Mouse (Mus musculus): Measurements from ENCODE around the gene Rheb. TPM values are rescaled to one million over a fixed set of nuclear protein-coding genes. Genes with fewer than 3 reads are reported as not detected.
"Not testable (repeated sequence)": the region's sequence is repeated elsewhere in the genome, so short reads cannot be mapped to it uniquely, and the experiment has no call there.

Rheb gene
- polyA plus RNA-seq, 1 experiment from 2014 or later, result 200 TPM

GRCm38 (mm10) chr5:24827173-24827572, 15.3 kb downstream of the Rheb start:
- WGBS, result 94% methylated on average over 2 of the region's 2 CpGs
- DNase-seq (ENCODE audit: low spot score) (no peak), ATAC-seq (ENCODE audit: insufficient number of reproducible peaks, low FRiP score, low TSS enrichment, low read depth) (no peak)
- no peak overlapping the region for H3K27ac ChIP-seq (replicated peaks; ENCODE audit: low read depth, low read length)
- no peaks in the 10 kb centered on the region for H3K36me3 ChIP-seq (ENCODE audit: control insufficient read depth, insufficient read depth, low read length)
- no peaks in the 10 kb centered on the region for H3K4me1 ChIP-seq (ENCODE audit: control insufficient read depth, insufficient read depth, low read length)
- no peak overlapping the region for H3K9ac ChIP-seq (ENCODE audit: low read length)
- no peaks in the 10 kb centered on the region for H3K9me3 ChIP-seq (ENCODE audit: control insufficient read depth, low read length)
- H3K4me2 ChIP-seq (ENCODE audit: low read depth, severe bottlenecking), result no peak overlapping the region
- no peak overlapping the region for H3K4me3 ChIP-seq (ENCODE audit: low read depth, low read length)
- no peaks in the 10 kb centered on the region for H3K27me3 ChIP-seq (ENCODE audit: control insufficient read depth, insufficient read depth, low read length)

- DNase-seq (ENCODE audit: low spot score) (no peak), ATAC-seq (ENCODE audit: insufficient number of reproducible peaks, low FRiP score, low TSS enrichment, low read depth) (no peak)
- Histone ChIP-seq H3K4me2 (ENCODE audit: low read depth, severe bottlenecking) (no peak overlapping the region), H3K9me3 (ENCODE audit: control insufficient read depth, low read length) (no peaks in the 10 kb centered on the region), H3K27ac (replicated peaks; ENCODE audit: low read depth, low read length) (no peak overlapping the region), H3K4me3 (ENCODE audit: low read depth, low read length) (no peak overlapping the region), H3K4me1 (ENCODE audit: control insufficient read depth, insufficient read depth, low read length) (no peaks in the 10 kb centered on the region), H3K36me3 (ENCODE audit: control insufficient read depth, insufficient read depth, low read length) (no peaks in the 10 kb centered on the region), H3K27me3 (ENCODE audit: control insufficient read depth, insufficient read depth, low read length) (no peaks in the 10 kb centered on the region), H3K9ac (ENCODE audit: low read length) (no peak overlapping the region)
- 87% methylated on average over 9 of the region's 9 CpGs for WGBS
These were observed 16.2 kb downstream of the Rheb start for GRCm38 (mm10) chr5:24826056-24826770.

DNA sequence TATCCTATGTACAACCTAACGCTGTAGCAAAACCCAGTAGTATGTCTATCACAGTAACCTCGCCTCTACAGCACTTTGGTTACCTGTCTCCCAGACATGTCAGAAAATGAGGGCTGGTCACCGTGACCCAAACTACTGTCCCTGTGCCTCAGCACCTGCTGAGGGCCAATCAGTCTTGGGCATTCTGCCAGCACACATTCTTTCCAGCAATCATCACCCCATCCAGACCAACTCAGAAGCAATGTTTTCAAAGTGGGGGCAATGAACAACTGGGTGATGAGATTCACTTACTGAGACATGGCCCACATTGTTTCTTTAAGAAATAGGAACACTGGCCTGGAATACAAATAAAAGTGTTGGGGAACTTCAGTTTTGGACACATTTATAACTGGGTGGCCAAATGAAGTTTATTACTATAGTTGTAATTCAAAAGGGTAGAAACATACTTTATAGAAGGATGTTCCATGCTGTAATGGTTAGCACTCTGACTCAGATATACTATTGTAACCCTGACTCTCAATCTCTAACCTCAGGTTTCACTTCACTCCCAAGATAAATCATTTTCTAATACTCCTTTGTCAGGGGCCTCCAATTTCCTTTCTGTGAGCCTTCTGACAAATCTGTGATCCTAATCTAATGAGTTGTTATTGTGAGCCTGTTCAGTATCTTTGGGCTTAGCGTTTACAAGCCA, 16.9 kb downstream of the Rheb start:
- H3K4me2 ChIP-seq (ENCODE audit: low read depth, severe bottlenecking), result no peak overlapping the region
- ATAC-seq (ENCODE audit: insufficient number of reproducible peaks, low FRiP score, low TSS enrichment, low read depth) (no peak), DNase-seq (ENCODE audit: low spot score) (no peak)
- H3K27me3 ChIP-seq (ENCODE audit: control insufficient read depth, insufficient read depth, low read length), result no peaks in the 10 kb centered on the region
- H3K4me3 ChIP-seq (ENCODE audit: low read depth, low read length), result no peak overlapping the region
- H3K36me3 ChIP-seq (ENCODE audit: control insufficient read depth, insufficient read depth, low read length), result no peaks in the 10 kb centered on the region
- H3K9me3 ChIP-seq (ENCODE audit: control insufficient read depth, low read length), result no peaks in the 10 kb centered on the region
- no peaks in the 10 kb centered on the region for H3K4me1 ChIP-seq (ENCODE audit: control insufficient read depth, insufficient read depth, low read length)
- H3K9ac ChIP-seq (ENCODE audit: low read length), result no peak overlapping the region
- WGBS, result 90% methylated on average over 4 of the region's 4 CpGs
- no peak overlapping the region for H3K27ac ChIP-seq (replicated peaks; ENCODE audit: low read depth, low read length)

- Histone ChIP-seq H3K4me2 (ENCODE audit: low read depth, severe bottlenecking) (no peak overlapping the region), H3K4me3 (ENCODE audit: low read depth, low read length) (no peak overlapping the region), H3K4me1 (ENCODE audit: control insufficient read depth, insufficient read depth, low read length) (no peaks in the 10 kb centered on the region), H3K9ac (ENCODE audit: low read length) (no peak overlapping the region), H3K27me3 (ENCODE audit: control insufficient read depth, insufficient read depth, low read length) (no peaks in the 10 kb centered on the region), H3K9me3 (ENCODE audit: control insufficient read depth, low read length) (no peaks in the 10 kb centered on the region), H3K36me3 (ENCODE audit: control insufficient read depth, insufficient read depth, low read length) (no peaks in the 10 kb centered on the region), H3K27ac (replicated peaks; ENCODE audit: low read depth, low read length) (no peak overlapping the region)
- DNase-seq (ENCODE audit: low spot score) (no peak), ATAC-seq (ENCODE audit: insufficient number of reproducible peaks, low FRiP score, low TSS enrichment, low read depth) (no peak)
- WGBS, result 80% methylated on average over 6 of the region's 6 CpGs
These were observed 18.5 kb downstream of the Rheb start for GRCm38 (mm10) chr5:24823864-24824405.

GRCm38 (mm10) chr5:24822781-24823180, 19.6 kb downstream of the Rheb start:
- DNase-seq (ENCODE audit: low spot score) (no peak), ATAC-seq (ENCODE audit: insufficient number of reproducible peaks, low FRiP score, low TSS enrichment, low read depth) (no peak)
- no peaks in the 10 kb centered on the region for H3K36me3 ChIP-seq (ENCODE audit: control insufficient read depth, insufficient read depth, low read length)
- H3K27me3 ChIP-seq (ENCODE audit: control insufficient read depth, insufficient read depth, low read length), result no peaks in the 10 kb centered on the region
- H3K4me1 ChIP-seq (ENCODE audit: control insufficient read depth, insufficient read depth, low read length), result no peaks in the 10 kb centered on the region
- no peak overlapping the region for H3K4me2 ChIP-seq (ENCODE audit: low read depth, severe bottlenecking)
- WGBS, result 69% methylated on average over 3 of the region's 3 CpGs
- H3K9me3 ChIP-seq (ENCODE audit: control insufficient read depth, low read length), result no peaks in the 10 kb centered on the region
- H3K4me3 ChIP-seq (ENCODE audit: low read depth, low read length), result no peak overlapping the region
- H3K9ac ChIP-seq (ENCODE audit: low read length), result no peak overlapping the region
- no peak overlapping the region for H3K27ac ChIP-seq (replicated peaks; ENCODE audit: low read depth, low read length)

DNA sequence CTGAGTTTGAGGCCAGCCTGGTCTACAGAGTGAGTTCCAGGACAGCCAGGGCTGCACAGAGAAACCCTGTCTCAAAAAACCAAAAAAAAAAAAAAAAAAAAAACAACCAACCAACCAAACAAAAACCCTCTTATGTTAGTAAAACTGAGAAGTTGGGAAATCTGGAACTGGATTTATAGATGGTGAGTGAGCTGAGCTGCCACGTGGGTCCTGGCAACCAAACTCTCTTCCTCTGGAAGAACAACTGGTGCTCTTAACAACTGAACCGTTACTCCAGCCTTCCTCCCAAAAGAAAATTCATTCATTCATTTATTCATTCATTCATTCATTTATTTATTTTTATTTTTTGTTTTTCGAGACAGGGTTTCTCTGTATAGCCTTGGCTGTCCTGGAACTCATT, 20.2 kb downstream of the Rheb start:
- H3K9me3 ChIP-seq (ENCODE audit: control insufficient read depth, low read length); H3K36me3 ChIP-seq (ENCODE audit: control insufficient read depth, insufficient read depth, low read length); H3K27ac ChIP-seq (replicated peaks; ENCODE audit: low read depth, low read length); H3K4me1 ChIP-seq (ENCODE audit: control insufficient read depth, insufficient read depth, low read length); H3K4me2 ChIP-seq (ENCODE audit: low read depth, severe bottlenecking); H3K4me3 ChIP-seq (ENCODE audit: low read depth, low read length); H3K9ac ChIP-seq (ENCODE audit: low read length); ATAC-seq (ENCODE audit: insufficient number of reproducible peaks, low FRiP score, low TSS enrichment, low read depth); DNase-seq (ENCODE audit: low spot score); H3K27me3 ChIP-seq (ENCODE audit: control insufficient read depth, insufficient read depth, low read length): not testable (repeated sequence)
- WGBS, result 88% methylated on average over 3 of the region's 3 CpGs

DNA sequence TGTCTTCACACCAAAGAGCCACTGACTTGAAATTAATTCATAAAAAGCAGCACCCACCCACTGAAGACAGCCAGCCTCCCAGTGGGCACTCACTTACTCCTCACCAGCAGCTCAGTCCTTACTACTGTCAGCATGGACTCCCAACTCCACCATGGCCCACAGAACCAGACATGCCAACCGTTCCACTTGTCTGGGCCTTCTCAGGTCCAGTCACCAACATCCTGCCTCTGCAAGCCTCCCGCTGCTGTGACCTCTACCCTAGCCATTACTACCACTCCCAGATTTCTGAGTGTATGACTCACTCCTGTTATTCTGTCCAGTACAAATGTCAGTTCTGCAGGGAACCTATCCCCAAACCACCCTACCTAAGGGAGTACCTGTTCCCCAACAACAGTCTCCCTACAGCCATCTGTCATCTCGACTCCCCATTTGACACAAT, 21.0 kb downstream of the Rheb start:
- H3K27ac ChIP-seq (replicated peaks; ENCODE audit: low read depth, low read length), result no peak overlapping the region
- 88% methylated on average over 3 of the region's 3 CpGs for WGBS
- ATAC-seq (ENCODE audit: insufficient number of reproducible peaks, low FRiP score, low TSS enrichment, low read depth) (no peak), DNase-seq (ENCODE audit: low spot score) (no peak)
- H3K9me3 ChIP-seq (ENCODE audit: control insufficient read depth, low read length), result no peaks in the 10 kb centered on the region
- no peaks in the 10 kb centered on the region for H3K4me1 ChIP-seq (ENCODE audit: control insufficient read depth, insufficient read depth, low read length)
- H3K27me3 ChIP-seq (ENCODE audit: control insufficient read depth, insufficient read depth, low read length), result no peaks in the 10 kb centered on the region
- H3K4me3 ChIP-seq (ENCODE audit: low read depth, low read length), result no peak overlapping the region
- no peak overlapping the region for H3K9ac ChIP-seq (ENCODE audit: low read length)
- H3K36me3 ChIP-seq (ENCODE audit: control insufficient read depth, insufficient read depth, low read length), result peaks cover 5% of the 10 kb centered on the region
- no peak overlapping the region for H3K4me2 ChIP-seq (ENCODE audit: low read depth, severe bottlenecking)

- no peaks in the 10 kb centered on the region for H3K4me1 ChIP-seq (ENCODE audit: control insufficient read depth, insufficient read depth, low read length)
- H3K27me3 ChIP-seq (ENCODE audit: control insufficient read depth, insufficient read depth, low read length), result no peaks in the 10 kb centered on the region
- 87% methylated on average over 5 of the region's 5 CpGs for WGBS
- H3K9me3 ChIP-seq (ENCODE audit: control insufficient read depth, low read length), result no peaks in the 10 kb centered on the region
- no peak overlapping the region for H3K4me3 ChIP-seq (ENCODE audit: low read depth, low read length)
- no peak overlapping the region for H3K9ac ChIP-seq (ENCODE audit: low read length)
- ATAC-seq (ENCODE audit: insufficient number of reproducible peaks, low FRiP score, low TSS enrichment, low read depth) (no peak), DNase-seq (ENCODE audit: low spot score) (no peak)
- H3K4me2 ChIP-seq (ENCODE audit: low read depth, severe bottlenecking), result no peak overlapping the region
- H3K27ac ChIP-seq (replicated peaks; ENCODE audit: low read depth, low read length), result no peak overlapping the region
- H3K36me3 ChIP-seq (ENCODE audit: control insufficient read depth, insufficient read depth, low read length), result peaks cover 5% of the 10 kb centered on the region
These were observed 21.8 kb downstream of the Rheb start for GRCm38 (mm10) chr5:24820627-24821026.

Data from limb, embryonic 11.5 days (tissue).